Mouse (Mus musculus): ENCODE results near the gene Abhd13.

The Abhd13 gene

GRCm38 (mm10) chr8:10007660-10008028 lies 30.1 kb downstream of the Abhd13 start:
- DNase-seq (ENCODE audit: extremely low read depth, insufficient read length, low spot score): no peak

GRCm38 (mm10) chr8:10016252-10016651 lies 38.7 kb downstream of the Abhd13 start:
- DNase-seq (ENCODE audit: extremely low read depth, insufficient read length, low spot score): peak; percentile 24

GRCm38 (mm10) chr8:10017231-10017630 lies 39.7 kb downstream of the Abhd13 start:
- peak; percentile 7 for DNase-seq (ENCODE audit: extremely low read depth, insufficient read length, low spot score)

- DNase-seq (ENCODE audit: extremely low read depth, insufficient read length, low spot score): no peak
These were observed 53.0 kb downstream of the Abhd13 start for GRCm38 (mm10) chr8:10030320-10031060.

- no peak for DNase-seq (ENCODE audit: extremely low read depth, insufficient read length, low spot score)
These were observed 53.7 kb downstream of the Abhd13 start for GRCm38 (mm10) chr8:10031177-10031576.

GRCm38 (mm10) chr8:10040866-10041265 lies 63.4 kb downstream of the Abhd13 start:
- DNase-seq (ENCODE audit: extremely low read depth, insufficient read length, low spot score): no peak

All from 3134 (cell line).